Mouse (Mus musculus) adipose tissue, adult 10 weeks (tissue): ENCODE data around the gene Klk7. TPM values are rescaled to one million over a fixed set of nuclear protein-coding genes. Genes with fewer than 3 reads are reported as not detected.

Experiments
- polyA plus RNA-seq: library from polyadenylated mRNA; stranded (reverse); fragments of 350-450 nt; fragmentation: Illumina TruSeq; extraction: RNeasy Lipid Tissue Mini Kit (QIAGEN cat#74804); gene quantifications from one replicate; pipeline ENCODE4 v1.2.3, GENCODE M21; 2014; ENCODE audit warnings: low read depth, low replicate concordance

The Klk7 gene
- not detected for polyA plus RNA-seq

DNA sequence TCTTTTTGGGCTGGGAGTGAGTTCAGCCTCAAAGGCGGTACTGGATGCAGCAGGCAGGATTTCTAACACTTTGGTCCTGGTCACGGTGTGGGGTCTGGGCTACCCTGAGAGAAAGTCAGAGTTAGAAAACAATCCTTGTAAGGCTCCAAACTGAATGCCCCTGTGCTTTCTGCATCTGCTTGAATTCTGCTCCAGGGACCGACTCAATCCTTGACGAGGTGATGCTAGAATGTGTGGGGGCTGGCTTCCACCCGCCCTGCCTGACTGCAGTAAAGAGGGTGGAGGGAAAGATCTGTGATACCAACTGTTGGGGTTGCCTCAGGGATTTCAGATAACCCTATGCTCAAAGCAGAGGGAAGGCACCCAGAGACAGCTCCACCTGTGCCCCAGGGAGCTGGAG lies at the start of gene Klk7:
Klk7 (plus strand) TSS at position 301 of the 400 bp plus-strand sequence.

DNA sequence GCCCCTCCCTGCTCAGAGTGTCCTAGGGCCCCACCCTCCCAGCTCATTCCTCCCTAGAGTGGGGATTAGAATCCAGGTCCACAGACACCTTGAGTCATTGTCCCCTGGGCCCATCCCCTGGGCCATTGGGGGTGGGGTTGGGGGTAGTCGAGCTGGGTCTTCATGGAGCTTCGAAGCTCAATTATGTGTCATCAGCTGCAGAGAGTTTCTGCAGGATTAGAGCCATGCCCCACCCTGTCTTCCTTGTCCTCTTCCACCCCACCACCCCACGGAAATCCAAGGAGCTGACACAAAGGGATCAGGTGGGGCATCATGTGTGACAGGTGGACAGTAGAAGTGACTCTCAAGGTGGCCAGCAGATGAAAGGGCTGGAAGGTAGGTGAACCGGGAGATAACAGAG lies 42.5 kb upstream of the Klk7 start, which contains the start of gene Klk12:
Klk12 (plus strand) TSS at position 301 of the 400 bp plus-strand sequence.

GRCm38 (mm10) chr7:43774364-43774763 lies 36.7 kb upstream of the Klk7 start, which contains the start of gene Klk11:
Gene Klk11 (plus strand): TSS chr7:43774604.

GRCm38 (mm10) chr7:43780746-43781145 lies 30.3 kb upstream of the Klk7 start, which contains the start of gene Klk10:
Gene Klk10 (plus strand): TSS chr7:43781035.

DNA sequence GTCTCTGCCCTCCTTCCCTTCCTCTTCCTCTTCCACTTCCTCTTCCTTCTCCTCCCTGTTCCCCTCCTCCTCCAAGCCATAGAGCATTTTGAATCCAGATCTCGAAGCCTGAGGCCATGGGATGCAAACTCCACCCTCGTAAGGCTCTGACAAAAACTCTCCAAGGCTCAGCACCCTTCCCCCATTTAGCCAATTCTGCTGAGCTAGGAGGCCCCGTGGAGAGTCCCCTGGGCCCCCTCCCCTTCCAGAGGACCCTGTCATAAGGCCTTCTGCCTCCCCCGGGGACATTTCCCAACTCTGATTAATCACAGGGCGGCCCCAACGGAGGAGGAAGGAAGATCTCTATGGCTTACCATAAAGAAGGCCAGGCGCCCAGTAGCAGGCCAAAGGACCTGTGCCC lies 19.5 kb upstream of the Klk7 start, which contains the start of gene Klk9:
Klk9 (plus strand) TSS at position 301 of the 400 bp plus-strand sequence.

DNA sequence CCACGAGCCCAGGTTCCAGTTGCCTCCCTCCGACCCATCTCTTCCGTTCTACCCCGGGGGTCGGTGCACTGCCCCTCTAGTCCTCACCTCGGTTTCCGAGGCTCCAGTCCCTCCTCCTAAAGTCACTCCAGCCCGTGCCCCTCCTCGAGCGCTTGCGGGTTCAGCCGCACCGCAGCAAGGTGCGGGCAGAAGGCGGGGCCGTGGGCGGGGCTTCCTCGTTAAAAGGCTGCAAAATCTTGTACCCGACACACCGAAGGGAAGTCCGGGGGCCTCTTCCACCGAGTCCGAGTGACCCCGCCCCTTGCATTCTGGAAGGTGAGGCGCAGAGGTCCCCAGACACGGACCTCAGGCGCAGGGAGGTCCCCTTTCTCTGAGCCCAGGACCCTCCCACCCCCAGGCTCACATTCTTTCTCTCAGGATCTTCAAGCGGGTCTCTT lies 13.7 kb upstream of the Klk7 start, which contains the start of gene Klk8:
Klk8 (plus strand) TSS at position 245 of the 437 bp plus-strand sequence.

DNA sequence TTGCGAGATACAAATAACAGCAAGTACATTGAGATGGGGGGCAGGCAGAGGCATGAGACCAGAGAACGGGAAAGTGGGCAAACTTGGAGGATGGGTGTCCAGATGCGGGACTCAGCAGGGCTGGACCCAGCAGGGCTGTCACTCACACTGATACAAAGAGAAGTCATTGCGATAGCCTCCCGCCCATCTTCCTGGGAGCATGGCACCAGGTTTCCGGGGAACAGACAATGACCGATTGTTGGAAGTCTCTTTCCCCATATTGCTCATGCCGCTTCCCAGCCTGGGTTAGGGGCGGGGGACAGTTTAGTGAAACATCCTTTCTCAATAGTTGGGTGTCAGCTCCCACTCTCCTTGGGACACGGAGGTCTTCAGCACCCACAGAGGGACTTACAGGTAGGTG lies 13.1 kb downstream of the Klk7 start, which contains the start of gene Klk6:
Klk6 (plus strand) TSS at position 301 of the 400 bp plus-strand sequence.

GRCm38 (mm10) chr7:43841701-43842100 lies 30.6 kb downstream of the Klk7 start, which contains the start of gene Klk5:
Gene Klk5 (plus strand): TSS chr7:43841971.

Other genes starting within 250 kb of the Klk7 start
- 3.3 TPM for gene Zfp658, start 249.0 kb upstream of the Klk7 start, polyA plus RNA-seq
- gene Zfp719, start 231.7 kb upstream of the Klk7 start, polyA plus RNA-seq: 6.0 TPM
- not detected for gene Zfp819, start 204.1 kb upstream of the Klk7 start, polyA plus RNA-seq
- gene Ceacam18, start 176.6 kb upstream of the Klk7 start, polyA plus RNA-seq: not detected
- 1.9 TPM for gene Siglece, start 151.1 kb upstream of the Klk7 start, polyA plus RNA-seq
- gene Ctu1, start 139.3 kb upstream of the Klk7 start, polyA plus RNA-seq: 9.8 TPM
- 0.32 TPM for gene Klk14, start 120.9 kb upstream of the Klk7 start, polyA plus RNA-seq
- not detected for gene Klk13, start 98.7 kb upstream of the Klk7 start, polyA plus RNA-seq
- gene Klk12, start 42.4 kb upstream of the Klk7 start, polyA plus RNA-seq: not detected
- not detected for gene Klk11, start 36.7 kb upstream of the Klk7 start, polyA plus RNA-seq
- 0.37 TPM for gene Klk10, start 30.3 kb upstream of the Klk7 start, polyA plus RNA-seq
- not detected for gene Klk9, start 19.4 kb upstream of the Klk7 start, polyA plus RNA-seq
- 1.0 TPM for gene Klk8, start 13.7 kb upstream of the Klk7 start, polyA plus RNA-seq
- gene Klk6, start 13.2 kb downstream of the Klk7 start, polyA plus RNA-seq: not detected
- gene Klk5, start 30.7 kb downstream of the Klk7 start, polyA plus RNA-seq: not detected
- not detected for gene Klk4, start 69.9 kb downstream of the Klk7 start, polyA plus RNA-seq
- gene Klk15, start 122.4 kb downstream of the Klk7 start, polyA plus RNA-seq: not detected
- 2.2 TPM for gene Klk1b8, start 139.4 kb downstream of the Klk7 start, polyA plus RNA-seq
- gene Klk1b1, start 155.5 kb downstream of the Klk7 start, polyA plus RNA-seq: not detected
- 0.52 TPM for gene Klk1b9, start 164.8 kb downstream of the Klk7 start, polyA plus RNA-seq
- gene Klk1b11, start 184.6 kb downstream of the Klk7 start, polyA plus RNA-seq: not detected
- 0.52 TPM for gene Klk1b26, start 200.9 kb downstream of the Klk7 start, polyA plus RNA-seq
- 0.38 TPM for gene Klk1b27, start 241.0 kb downstream of the Klk7 start, polyA plus RNA-seq